Mouse (Mus musculus): Measurements from ENCODE around the gene Itgb7. TPM values are rescaled to one million over a fixed set of nuclear protein-coding genes. Genes with fewer than 3 reads are reported as not detected.
A peak's percentile ranks its signal among the peaks of the same experiment; 100 is the strongest.

Itgb7 gene
- polyA plus RNA-seq, 1 experiment from 2014 or later = 1.2 TPM

GRCm38 (mm10) chr15:102240607-102241006, 8.9 kb upstream of the Itgb7 start:
- 65% methylated on average over 4 of the region's 4 CpGs for WGBS
- no peaks in the 10 kb centered on the region for H3K9me3 ChIP-seq (replicated peaks; ENCODE audit: low read length)
- no peaks in the 10 kb centered on the region for H3K27me3 ChIP-seq (ENCODE audit: insufficient read depth, low read length)
- H3K4me3 ChIP-seq (replicated peaks; ENCODE audit: low read depth, low read length) = no peak overlapping the region
- DNase-seq (ENCODE audit: low spot score) (no peak), ATAC-seq (replicated peaks; ENCODE audit: low FRiP score, low read depth) (no peak)
- H3K27ac ChIP-seq = peak overlapping the region; percentile 50
- no peak overlapping the region for H3K4me2 ChIP-seq (ENCODE audit: low read length)
- no peak for TF ChIP-seq CTCF (IDR thresholded peaks at IDR 0.05; ENCODE audit: low read depth)
- H3K36me3 ChIP-seq (ENCODE audit: insufficient read depth, low read length) = peaks cover 11% of the 10 kb centered on the region
- H3K4me1 ChIP-seq (replicated peaks; ENCODE audit: insufficient read depth, low read length) = peaks cover 25% of the 10 kb centered on the region
- no peak overlapping the region for H3K9ac ChIP-seq (ENCODE audit: low read depth, low read length)

GRCm38 (mm10) chr15:102239851-102240250, 8.1 kb upstream of the Itgb7 start:
- 0 out of 2 replicates have a peak overlapping the region, but pooled peaks have one; percentile 57 for H3K27ac ChIP-seq
- peaks cover 12% of the 10 kb centered on the region for H3K36me3 ChIP-seq (ENCODE audit: insufficient read depth, low read length)
- H3K4me1 ChIP-seq (replicated peaks; ENCODE audit: insufficient read depth, low read length) = peaks cover 22% of the 10 kb centered on the region
- 63% methylated on average over 11 of the region's 11 CpGs for WGBS
- ATAC-seq (replicated peaks; ENCODE audit: low FRiP score, low read depth) (no peak), DNase-seq (ENCODE audit: low spot score) (no peak)
- H3K4me2 ChIP-seq (ENCODE audit: low read length) = no peak overlapping the region
- no peak overlapping the region for H3K4me3 ChIP-seq (replicated peaks; ENCODE audit: low read depth, low read length)
- H3K27me3 ChIP-seq (ENCODE audit: insufficient read depth, low read length) = no peaks in the 10 kb centered on the region
- TF ChIP-seq CTCF (IDR thresholded peaks at IDR 0.05; ENCODE audit: low read depth) = no peak
- H3K9ac ChIP-seq (ENCODE audit: low read depth, low read length) = no peak overlapping the region
- no peaks in the 10 kb centered on the region for H3K9me3 ChIP-seq (replicated peaks; ENCODE audit: low read length)

- TF ChIP-seq CTCF (IDR thresholded peaks at IDR 0.05; ENCODE audit: low read depth) = peak; percentile 94
- peaks cover 12% of the 10 kb centered on the region for H3K36me3 ChIP-seq (ENCODE audit: insufficient read depth, low read length)
- no peaks in the 10 kb centered on the region for H3K27me3 ChIP-seq (ENCODE audit: insufficient read depth, low read length)
- WGBS = 13% methylated on average over 9 of the region's 9 CpGs
- no peak overlapping the region for H3K27ac ChIP-seq
- peak; percentile 45; the same call in 1 of the 2 replicates for ATAC-seq (replicated peaks; ENCODE audit: low FRiP score, low read depth)
- no peak overlapping the region for H3K9ac ChIP-seq (ENCODE audit: low read depth, low read length)
- DNase-seq (ENCODE audit: low spot score) = peak; percentile 91
- H3K9me3 ChIP-seq (replicated peaks; ENCODE audit: low read length) = no peaks in the 10 kb centered on the region
- H3K4me3 ChIP-seq (replicated peaks; ENCODE audit: low read depth, low read length) = no peak overlapping the region
- H3K4me2 ChIP-seq (ENCODE audit: low read length) = no peak overlapping the region
- peaks cover 18% of the 10 kb centered on the region for H3K4me1 ChIP-seq (replicated peaks; ENCODE audit: insufficient read depth, low read length)
Measured at GRCm38 (mm10) chr15:102239260-102239590, 7.5 kb upstream of the Itgb7 start.

GRCm38 (mm10) chr15:102238543-102239259, 7.0 kb upstream of the Itgb7 start:
- TF ChIP-seq CTCF (IDR thresholded peaks at IDR 0.05; ENCODE audit: low read depth) = no peak
- H3K36me3 ChIP-seq (ENCODE audit: insufficient read depth, low read length) = peaks cover 12% of the 10 kb centered on the region
- no peak overlapping the region for H3K4me3 ChIP-seq (replicated peaks; ENCODE audit: low read depth, low read length)
- H3K9ac ChIP-seq (ENCODE audit: low read depth, low read length) = no peak overlapping the region
- no peak for ATAC-seq (replicated peaks; ENCODE audit: low FRiP score, low read depth)
- H3K4me1 ChIP-seq (replicated peaks; ENCODE audit: insufficient read depth, low read length) = peaks cover 13% of the 10 kb centered on the region
- no peaks in the 10 kb centered on the region for H3K9me3 ChIP-seq (replicated peaks; ENCODE audit: low read length)
- H3K27me3 ChIP-seq (ENCODE audit: insufficient read depth, low read length) = no peaks in the 10 kb centered on the region
- 87% methylated on average over 14 of the region's 14 CpGs for WGBS
- H3K27ac ChIP-seq = no peak overlapping the region
- H3K4me2 ChIP-seq (ENCODE audit: low read length) = no peak overlapping the region
- DNase-seq (ENCODE audit: low spot score) = no peak

- H3K4me2 ChIP-seq (ENCODE audit: low read length) = peak overlapping the region; percentile 19
- 27% methylated on average over 21 of the region's 21 CpGs for WGBS
- H3K4me3 ChIP-seq (replicated peaks; ENCODE audit: low read depth, low read length) = no peak overlapping the region
- H3K9me3 ChIP-seq (replicated peaks; ENCODE audit: low read length) = no peaks in the 10 kb centered on the region
- DNase-seq (ENCODE audit: low spot score) (peak; percentile 51), ATAC-seq (replicated peaks; ENCODE audit: low FRiP score, low read depth) (peak; percentile 37; the same call in 1 of the 2 replicates)
- H3K27ac ChIP-seq = no peak overlapping the region
- H3K9ac ChIP-seq (ENCODE audit: low read depth, low read length) = peak overlapping the region; percentile 24
- TF ChIP-seq CTCF (IDR thresholded peaks at IDR 0.05; ENCODE audit: low read depth) = peak; percentile 17; the same call in 1 of the 2 replicates
- no peaks in the 10 kb centered on the region for H3K27me3 ChIP-seq (ENCODE audit: insufficient read depth, low read length)
- peaks cover 12% of the 10 kb centered on the region for H3K36me3 ChIP-seq (ENCODE audit: insufficient read depth, low read length)
- no peaks in the 10 kb centered on the region for H3K4me1 ChIP-seq (replicated peaks; ENCODE audit: insufficient read depth, low read length)
Measured at GRCm38 (mm10) chr15:102235371-102236027, 3.8 kb upstream of the Itgb7 start.

GRCm38 (mm10) chr15:102233896-102234295, 2.2 kb upstream of the Itgb7 start:
- Histone ChIP-seq H3K4me1 (replicated peaks; ENCODE audit: insufficient read depth, low read length) (no peaks in the 10 kb centered on the region), H3K4me2 (ENCODE audit: low read length) (no peak overlapping the region), H3K9me3 (replicated peaks; ENCODE audit: low read length) (no peaks in the 10 kb centered on the region), H3K27me3 (ENCODE audit: insufficient read depth, low read length) (no peaks in the 10 kb centered on the region), H3K27ac (no peak overlapping the region), H3K9ac (ENCODE audit: low read depth, low read length) (no peak overlapping the region), H3K4me3 (replicated peaks; ENCODE audit: low read depth, low read length) (no peak overlapping the region), H3K36me3 (ENCODE audit: insufficient read depth, low read length) (peaks cover 12% of the 10 kb centered on the region)
- DNase-seq (ENCODE audit: low spot score) = no peak
- WGBS = 22% methylated on average over 2 of the region's 2 CpGs
- TF ChIP-seq CTCF (IDR thresholded peaks at IDR 0.05; ENCODE audit: low read depth) = no peak
- no peak for ATAC-seq (replicated peaks; ENCODE audit: low FRiP score, low read depth)
